Mouse (Mus musculus) stomach, postnatal 0 days (tissue): ENCODE measurements around the gene P3h4.

Experiments used
- CTCF ChIP-seq: IDR thresholded peaks from 2 replicates; pipeline ENCODE4 v1.5.1; 2016; ENCODE audit warnings: antibody characterized with exemption, low read depth, mild to moderate bottlenecking, moderate library complexity
- EP300 ChIP-seq: optimal IDR thresholded peaks from 2 replicates; pipeline ENCODE3; 2016; ENCODE audit warnings: antibody characterized with exemption

DNA sequence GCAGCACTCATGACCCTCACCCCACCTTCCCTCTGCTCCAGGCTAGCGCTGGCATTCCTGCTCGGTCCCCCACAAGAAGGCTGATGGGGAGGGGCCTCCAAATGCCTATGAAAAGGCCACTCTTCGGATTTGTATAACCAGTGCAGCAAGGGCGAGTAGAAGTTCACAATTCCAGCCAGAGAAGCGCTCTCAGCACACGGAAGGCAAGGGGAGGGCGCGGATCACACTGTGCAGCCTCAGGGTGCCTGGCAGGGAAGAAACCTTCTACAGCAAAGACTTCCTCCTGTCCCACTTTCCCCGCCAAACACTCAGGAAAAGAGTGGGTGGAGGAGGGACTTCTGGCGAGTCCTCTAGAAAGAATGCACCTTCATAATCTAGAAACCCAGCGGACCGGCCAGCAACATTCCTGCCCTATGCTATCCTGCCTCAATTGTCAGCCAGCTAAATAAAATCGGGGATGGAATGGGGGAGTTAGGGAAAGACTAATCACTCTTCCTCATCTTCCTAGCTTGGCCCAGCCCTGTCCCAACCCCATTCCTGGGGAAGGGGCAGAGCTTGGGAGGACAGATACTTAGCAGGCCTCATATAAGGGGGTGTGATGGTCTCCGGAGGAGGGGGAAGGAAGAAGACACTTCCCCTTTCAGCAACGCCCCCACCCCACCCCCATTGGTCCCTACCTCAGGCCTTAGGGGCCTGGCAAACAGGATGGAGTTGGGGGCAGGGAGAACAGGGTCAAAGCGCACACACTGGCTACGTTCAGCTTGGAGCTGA is 18.6 kb downstream of the P3h4 start:
- TF ChIP-seq CTCF (peak; percentile 40; the same call in 1 of the 2 replicates), EP300 (no peak)
